Mouse (Mus musculus): ENCODE data around the gene Lhx1. TPM values are rescaled to one million over a fixed set of nuclear protein-coding genes. Genes with fewer than 3 reads are reported as not detected.

The Lhx1 gene
- not detected for total RNA-seq (2021)
- long read RNA-seq, experiment 1: 0 reads
- long read RNA-seq, experiment 2: 0 reads

GRCm38 (mm10) chr11:84525421-84526274 is at the start of gene Lhx1:
Gene Lhx1, minus strand, starts transcription at chr11:84525535.
- no peak for DNase-seq (ENCODE audit: low spot score in 2 of 2)

GRCm38 (mm10) chr11:84574834-84575233 is 49.5 kb upstream of the Lhx1 start:
- no peak for DNase-seq (ENCODE audit: low spot score in 2 of 2)

DNA sequence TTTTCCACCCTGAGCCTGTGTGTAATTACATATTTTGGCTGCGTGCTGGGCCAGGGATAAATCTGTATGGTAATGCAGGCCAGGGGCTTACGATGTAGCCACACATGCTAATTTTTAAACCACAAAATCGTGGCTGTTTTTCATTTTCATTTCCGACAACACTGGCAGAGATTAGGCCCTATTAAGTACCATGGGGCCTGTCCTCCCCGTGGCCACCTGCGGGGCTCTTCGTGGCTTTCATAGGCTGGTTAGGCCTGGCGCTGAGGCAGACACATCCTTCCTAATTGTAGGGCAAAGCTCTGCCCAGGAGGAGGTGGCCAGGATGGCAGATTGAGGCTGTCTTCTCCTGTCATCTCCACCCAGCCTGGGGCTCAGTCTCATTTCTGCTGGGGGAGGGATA is 48.3 kb upstream of the Lhx1 start:
- DNase-seq (ENCODE audit: low spot score in 2 of 2): no peak

DNA sequence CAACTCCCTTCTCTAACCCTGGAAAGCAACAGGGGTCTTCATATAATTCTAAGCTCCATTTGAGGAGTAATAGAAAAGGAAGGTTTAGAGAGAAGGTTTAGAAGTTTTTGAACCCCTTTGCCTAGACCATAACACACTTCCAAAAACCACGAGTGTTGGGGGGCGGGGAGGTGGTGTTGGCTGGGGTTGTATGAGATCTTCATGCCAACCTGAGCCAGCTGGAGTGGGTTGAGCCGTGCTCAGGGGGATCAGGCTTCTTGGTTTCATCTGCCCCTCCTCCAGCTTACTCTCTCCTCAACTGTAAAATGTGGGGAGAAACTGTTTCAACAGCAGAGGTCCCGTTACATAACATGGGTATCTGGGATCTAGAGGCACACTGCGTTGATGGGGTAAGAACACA is 45.5 kb upstream of the Lhx1 start:
- DNase-seq (ENCODE audit: low spot score in 2 of 2): no peak

- DNase-seq (ENCODE audit: low spot score in 2 of 2): no peak
Measured at GRCm38 (mm10) chr11:84570392-84570791, 45.1 kb upstream of the Lhx1 start.

DNA sequence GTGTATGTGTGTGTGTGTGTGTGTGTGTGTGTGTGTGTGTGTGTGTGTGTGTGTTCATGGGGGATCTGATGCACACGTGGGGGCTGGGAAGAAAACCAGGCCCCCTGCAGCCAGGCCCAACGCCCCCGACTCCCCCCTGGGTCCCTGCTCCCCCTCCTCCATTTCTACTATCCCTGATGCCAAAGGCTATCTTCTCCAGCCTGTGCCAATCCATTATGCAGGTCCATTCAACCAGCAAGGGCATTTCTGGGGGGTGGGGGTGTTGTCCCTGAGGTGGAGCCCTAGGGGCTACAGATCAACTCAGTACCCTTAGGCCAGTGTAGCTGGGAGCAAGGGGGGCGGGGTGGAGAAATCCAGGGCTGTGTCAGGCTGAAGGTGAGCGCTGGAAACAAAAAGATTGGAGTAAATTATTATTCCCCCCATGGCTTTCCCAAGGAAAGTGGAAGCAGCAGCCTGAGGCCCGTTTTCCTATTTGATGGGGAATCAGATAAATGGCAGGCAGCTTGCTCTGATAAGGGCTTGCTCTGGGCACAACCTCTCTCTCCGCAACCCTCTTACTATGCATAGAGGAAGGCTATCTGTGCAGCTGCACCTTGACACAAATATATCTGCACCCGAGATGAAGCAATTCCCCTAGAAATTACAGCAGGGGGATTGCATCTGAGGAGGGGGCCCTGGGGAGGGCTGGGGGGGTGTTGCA is 43.9 kb upstream of the Lhx1 start:
- no peak for DNase-seq (ENCODE audit: low spot score in 2 of 2)

DNA sequence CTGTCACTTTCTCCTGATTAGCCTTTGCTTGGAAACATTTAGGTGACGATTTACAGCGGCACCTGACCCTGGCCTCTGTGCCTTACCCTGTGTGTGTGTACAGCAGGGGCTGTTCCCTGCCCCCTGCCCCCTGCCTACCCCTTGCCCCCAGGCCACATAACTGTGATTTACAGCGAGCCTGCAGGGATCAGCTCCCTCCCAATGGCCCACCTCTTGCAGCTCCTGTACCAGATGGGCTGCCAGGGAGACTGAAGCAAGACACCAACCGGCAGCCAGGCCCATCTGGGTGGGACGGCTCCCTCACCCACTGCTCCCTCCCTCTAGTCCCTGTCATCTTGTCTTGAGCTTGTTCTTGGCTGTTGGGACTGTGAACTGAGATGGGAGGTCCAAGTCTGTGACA is 43.1 kb upstream of the Lhx1 start:
- DNase-seq (ENCODE audit: low spot score in 2 of 2): no peak

GRCm38 (mm10) chr11:84566691-84567090 is 41.4 kb upstream of the Lhx1 start:
- no peak for DNase-seq (ENCODE audit: low spot score in 2 of 2)

GRCm38 (mm10) chr11:84565224-84565623 is 39.9 kb upstream of the Lhx1 start:
- DNase-seq (ENCODE audit: low spot score in 2 of 2): no peak

- no peak for DNase-seq (ENCODE audit: low spot score in 2 of 2)
Measured at GRCm38 (mm10) chr11:84563360-84563759, 38.0 kb upstream of the Lhx1 start.

- no peak for DNase-seq (ENCODE audit: low spot score in 2 of 2)
Measured at GRCm38 (mm10) chr11:84562758-84563347, 37.5 kb upstream of the Lhx1 start.

- DNase-seq (ENCODE audit: low spot score in 2 of 2): no peak
Measured at GRCm38 (mm10) chr11:84561546-84561945, 36.2 kb upstream of the Lhx1 start.

DNA sequence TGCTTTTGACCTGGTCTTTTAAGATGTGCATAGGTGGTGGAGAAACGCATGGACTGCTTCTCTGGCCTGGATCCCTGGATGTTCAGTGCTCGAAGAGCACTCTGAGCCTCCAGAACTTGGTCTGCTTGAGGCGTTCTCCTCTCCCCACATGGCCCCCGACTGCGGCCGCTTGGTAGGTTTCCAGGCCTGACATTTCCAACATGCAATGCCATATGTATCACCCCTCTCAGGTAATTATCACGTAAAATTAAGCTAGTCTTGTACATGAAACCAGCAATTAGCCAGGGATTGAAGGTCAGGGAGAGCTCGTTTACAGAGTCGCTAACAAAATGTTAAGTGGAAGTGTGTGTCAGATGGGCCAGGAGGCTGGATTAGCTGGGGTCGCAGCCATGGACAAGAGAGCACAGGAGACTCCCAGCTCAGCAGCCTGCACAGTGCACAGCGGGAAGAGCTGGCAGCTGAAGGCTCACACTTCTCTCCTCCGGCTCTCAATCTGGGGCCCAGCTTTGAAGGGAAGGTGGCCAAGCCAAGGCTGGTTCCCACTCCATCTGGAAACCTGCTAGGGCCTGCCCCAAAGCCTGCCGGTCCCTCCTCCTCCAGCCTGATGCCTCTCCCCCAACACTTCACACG is 28.6 kb upstream of the Lhx1 start:
- DNase-seq (ENCODE audit: low spot score in 2 of 2): no peak

DNA sequence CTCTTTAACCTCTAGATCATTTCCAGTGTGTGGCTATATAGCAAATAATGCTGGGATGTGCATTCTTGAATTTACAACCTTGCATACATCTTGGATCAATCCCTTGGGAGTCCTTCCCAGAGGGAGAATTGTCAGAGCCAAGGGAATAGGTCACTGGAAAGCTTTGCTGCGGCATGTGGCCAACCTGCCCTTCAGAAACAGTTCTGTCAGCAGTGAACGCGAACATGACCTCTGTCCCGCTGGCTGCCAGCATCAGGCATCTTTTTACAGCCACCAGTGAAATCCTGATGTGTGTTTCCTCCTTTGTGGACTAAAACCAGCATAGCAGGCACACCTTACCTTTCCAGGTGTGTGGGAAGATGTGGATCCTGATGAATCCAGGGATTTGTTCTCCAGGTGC is 26.0 kb upstream of the Lhx1 start:
- no peak for DNase-seq (ENCODE audit: low spot score in 2 of 2)

GRCm38 (mm10) chr11:84549258-84549791 is 24.0 kb upstream of the Lhx1 start:
- no peak for DNase-seq (ENCODE audit: low spot score in 2 of 2)

DNA sequence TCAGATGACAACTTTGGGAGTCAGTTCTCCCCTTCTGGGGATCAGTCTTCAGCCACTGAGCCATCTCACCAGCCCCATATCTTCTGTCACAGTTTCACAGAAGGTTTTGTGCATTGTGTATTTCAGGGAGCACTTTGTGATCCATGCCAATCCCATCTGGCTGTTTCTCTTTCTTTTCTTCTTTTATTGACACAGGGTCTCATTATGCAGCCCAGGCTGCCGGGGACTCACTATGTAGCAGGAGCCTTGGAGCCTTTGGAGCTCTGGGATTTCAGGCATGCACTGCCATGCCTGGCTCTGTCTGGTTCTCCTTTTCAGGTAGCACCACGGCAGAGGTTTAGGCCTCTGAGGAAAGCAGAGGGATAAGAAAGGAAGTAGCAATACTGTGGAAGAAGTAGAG is 23.0 kb upstream of the Lhx1 start:
- no peak for DNase-seq (ENCODE audit: low spot score in 2 of 2)

- DNase-seq (ENCODE audit: low spot score in 2 of 2): no peak
Measured at GRCm38 (mm10) chr11:84539981-84540380, 14.6 kb upstream of the Lhx1 start.

- no peak for DNase-seq (ENCODE audit: low spot score in 2 of 2)
Measured at GRCm38 (mm10) chr11:84529797-84530703, 4.7 kb upstream of the Lhx1 start.

- no peak for DNase-seq (ENCODE audit: low spot score in 2 of 2)
Measured at GRCm38 (mm10) chr11:84529143-84529755, 3.9 kb upstream of the Lhx1 start.

Data from adrenal gland, adult 18-20 months (tissue).